Mouse (Mus musculus): ENCODE measurements at regions not wholly inside any gene's neighbourhood (a gene's known extent, or its start where the extent isn't known, plus 50 kb on each side); places are given as distances from the start of the nearest gene placed in this dataset.

- 74% methylated on average over 1 of the region's 1 CpGs for WGBS
- H3K36me3 ChIP-seq (replicated peaks; ENCODE audit: control insufficient read depth, insufficient read depth, low read length): no peaks in the 10 kb centered on the region
- no peaks in the 10 kb centered on the region for H3K9me3 ChIP-seq (replicated peaks; ENCODE audit: control insufficient read depth, low read length)
- H3K4me1 ChIP-seq (ENCODE audit: control insufficient read depth, insufficient read depth): no peaks in the 10 kb centered on the region
- H3K27me3 ChIP-seq (ENCODE audit: control insufficient read depth, insufficient read depth, low read length): no peaks in the 10 kb centered on the region
- TF ChIP-seq CTCF (IDR thresholded peaks at IDR 0.05; ENCODE audit: low read depth) (no peak), EP300 (IDR thresholded peaks at IDR 0.05; ENCODE audit: low read depth) (no peak)
- H3K9ac ChIP-seq (replicated peaks; ENCODE audit: low read depth, low read length): no peak overlapping the region
- H3K4me2 ChIP-seq (ENCODE audit: low read depth, low read length): no peak overlapping the region
- DNase-seq (ENCODE audit: low spot score) (no peak), ATAC-seq (ENCODE audit: insufficient read depth, low read depth) (no peak)
- H3K4me3 ChIP-seq (ENCODE audit: low read depth, low read length): no peak overlapping the region
- no peak overlapping the region for H3K27ac ChIP-seq (ENCODE audit: low read depth)
Measured at GRCm38 (mm10) chr3:57093201-57093940, 208.4 kb downstream of the Tm4sf1 start.

- Histone ChIP-seq H3K27me3 (ENCODE audit: control insufficient read depth, insufficient read depth, low read length) (no peaks in the 10 kb centered on the region), H3K36me3 (replicated peaks; ENCODE audit: control insufficient read depth, insufficient read depth, low read length) (no peaks in the 10 kb centered on the region), H3K4me3 (ENCODE audit: low read depth, low read length) (no peak overlapping the region), H3K9ac (replicated peaks; ENCODE audit: low read depth, low read length) (no peak overlapping the region), H3K9me3 (replicated peaks; ENCODE audit: control insufficient read depth, low read length) (no peaks in the 10 kb centered on the region), H3K27ac (ENCODE audit: low read depth) (no peak overlapping the region), H3K4me1 (ENCODE audit: control insufficient read depth, insufficient read depth) (no peaks in the 10 kb centered on the region), H3K4me2 (ENCODE audit: low read depth, low read length) (no peak overlapping the region)
- WGBS: 85% methylated on average over 1 of the region's 1 CpGs
- DNase-seq (ENCODE audit: low spot score) (no peak), ATAC-seq (ENCODE audit: insufficient read depth, low read depth) (no peak)
- TF ChIP-seq CTCF (IDR thresholded peaks at IDR 0.05; ENCODE audit: low read depth): no peak
- TF ChIP-seq EP300 (IDR thresholded peaks at IDR 0.05; ENCODE audit: low read depth): no peak
Measured at GRCm38 (mm10) chr3:57074516-57074915, 227.3 kb downstream of the Tm4sf1 start.

- no peak overlapping the region for H3K4me3 ChIP-seq (ENCODE audit: low read depth, low read length)
- H3K9ac ChIP-seq (replicated peaks; ENCODE audit: low read depth, low read length): no peak overlapping the region
- TF ChIP-seq EP300 (IDR thresholded peaks at IDR 0.05; ENCODE audit: low read depth): no peak
- no peak for TF ChIP-seq CTCF (IDR thresholded peaks at IDR 0.05; ENCODE audit: low read depth)
- H3K4me2 ChIP-seq (ENCODE audit: low read depth, low read length): no peak overlapping the region
- no peaks in the 10 kb centered on the region for H3K36me3 ChIP-seq (replicated peaks; ENCODE audit: control insufficient read depth, insufficient read depth, low read length)
- no peaks in the 10 kb centered on the region for H3K4me1 ChIP-seq (ENCODE audit: control insufficient read depth, insufficient read depth)
- no peak for ATAC-seq (ENCODE audit: insufficient read depth, low read depth)
- no peak overlapping the region for H3K27ac ChIP-seq (ENCODE audit: low read depth)
- DNase-seq (ENCODE audit: low spot score): no peak
- no peaks in the 10 kb centered on the region for H3K9me3 ChIP-seq (replicated peaks; ENCODE audit: control insufficient read depth, low read length)
- H3K27me3 ChIP-seq (ENCODE audit: control insufficient read depth, insufficient read depth, low read length): no peaks in the 10 kb centered on the region
- WGBS: 66% methylated on average over 4 of the region's 4 CpGs
Measured at GRCm38 (mm10) chr3:57073962-57074506, 227.8 kb downstream of the Tm4sf1 start.

GRCm38 (mm10) chr3:57033021-57033420, 268.8 kb downstream of the Tm4sf1 start:
- TF ChIP-seq EP300 (IDR thresholded peaks at IDR 0.05; ENCODE audit: low read depth) (no peak), CTCF (IDR thresholded peaks at IDR 0.05; ENCODE audit: low read depth) (no peak)
- no peak overlapping the region for H3K4me3 ChIP-seq (ENCODE audit: low read depth, low read length)
- DNase-seq (ENCODE audit: low spot score): no peak
- no peak overlapping the region for H3K9ac ChIP-seq (replicated peaks; ENCODE audit: low read depth, low read length)
- no peaks in the 10 kb centered on the region for H3K4me1 ChIP-seq (ENCODE audit: control insufficient read depth, insufficient read depth)
- ATAC-seq (ENCODE audit: insufficient read depth, low read depth): no peak
- H3K9me3 ChIP-seq (replicated peaks; ENCODE audit: control insufficient read depth, low read length): no peaks in the 10 kb centered on the region
- no peak overlapping the region for H3K27ac ChIP-seq (ENCODE audit: low read depth)
- H3K36me3 ChIP-seq (replicated peaks; ENCODE audit: control insufficient read depth, insufficient read depth, low read length): no peaks in the 10 kb centered on the region
- H3K4me2 ChIP-seq (ENCODE audit: low read depth, low read length): no peak overlapping the region
- no peaks in the 10 kb centered on the region for H3K27me3 ChIP-seq (ENCODE audit: control insufficient read depth, insufficient read depth, low read length)

GRCm38 (mm10) chr3:57018171-57018570, 283.6 kb downstream of the Tm4sf1 start:
- Histone ChIP-seq H3K4me1 (ENCODE audit: control insufficient read depth, insufficient read depth) (no peaks in the 10 kb centered on the region), H3K9ac (replicated peaks; ENCODE audit: low read depth, low read length) (no peak overlapping the region), H3K4me2 (ENCODE audit: low read depth, low read length) (no peak overlapping the region), H3K27ac (ENCODE audit: low read depth) (no peak overlapping the region), H3K27me3 (ENCODE audit: control insufficient read depth, insufficient read depth, low read length) (no peaks in the 10 kb centered on the region), H3K36me3 (replicated peaks; ENCODE audit: control insufficient read depth, insufficient read depth, low read length) (no peaks in the 10 kb centered on the region), H3K9me3 (replicated peaks; ENCODE audit: control insufficient read depth, low read length) (no peaks in the 10 kb centered on the region), H3K4me3 (ENCODE audit: low read depth, low read length) (no peak overlapping the region)
- ATAC-seq (ENCODE audit: insufficient read depth, low read depth): no peak
- no peak for DNase-seq (ENCODE audit: low spot score)
- TF ChIP-seq EP300 (IDR thresholded peaks at IDR 0.05; ENCODE audit: low read depth) (no peak), CTCF (IDR thresholded peaks at IDR 0.05; ENCODE audit: low read depth) (no peak)

- H3K27ac ChIP-seq (ENCODE audit: low read depth): no peak overlapping the region
- H3K9ac ChIP-seq (replicated peaks; ENCODE audit: low read depth, low read length): no peak overlapping the region
- H3K36me3 ChIP-seq (replicated peaks; ENCODE audit: control insufficient read depth, insufficient read depth, low read length): no peaks in the 10 kb centered on the region
- TF ChIP-seq CTCF (IDR thresholded peaks at IDR 0.05; ENCODE audit: low read depth) (no peak), EP300 (IDR thresholded peaks at IDR 0.05; ENCODE audit: low read depth) (no peak)
- no peak overlapping the region for H3K4me2 ChIP-seq (ENCODE audit: low read depth, low read length)
- ATAC-seq (ENCODE audit: insufficient read depth, low read depth) (no peak), DNase-seq (ENCODE audit: low spot score) (no peak)
- no peaks in the 10 kb centered on the region for H3K4me1 ChIP-seq (ENCODE audit: control insufficient read depth, insufficient read depth)
- 74% methylated on average over 2 of the region's 2 CpGs for WGBS
- no peak overlapping the region for H3K4me3 ChIP-seq (ENCODE audit: low read depth, low read length)
- H3K9me3 ChIP-seq (replicated peaks; ENCODE audit: control insufficient read depth, low read length): no peaks in the 10 kb centered on the region
- H3K27me3 ChIP-seq (ENCODE audit: control insufficient read depth, insufficient read depth, low read length): no peaks in the 10 kb centered on the region
Measured at GRCm38 (mm10) chr3:56981305-56981660, 320.5 kb downstream of the Tm4sf1 start.
